In the genomic region with DNA sequence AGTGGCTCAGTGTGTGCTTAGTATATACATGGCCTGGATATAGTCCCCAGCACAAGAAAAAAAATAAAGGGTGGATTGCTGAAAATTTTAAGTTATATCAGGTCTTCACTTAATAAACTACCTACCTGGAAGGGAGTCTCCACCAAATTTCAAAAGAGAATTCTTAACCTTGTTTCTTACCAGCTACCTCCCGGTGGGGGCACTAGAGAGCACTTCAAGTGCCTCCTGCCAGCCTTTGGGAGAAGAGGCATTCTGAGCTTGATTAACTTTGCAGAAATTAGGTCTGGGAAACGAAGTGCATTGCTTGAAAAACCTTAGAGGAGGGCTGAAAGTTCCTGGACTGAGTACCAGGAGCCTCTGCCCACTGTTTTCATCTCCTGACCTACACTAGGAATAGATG, we compare ENCODE assay signal across 12 mouse cellular contexts. TPM values are rescaled to one million over a fixed set of nuclear protein-coding genes. Genes with fewer than 3 reads are reported as not detected.
DNase-seq lines count a peak whose midpoint lies in the region; TF ChIP-seq lines count a peak whose summit lies in the region.
"Had no signal": no experiment of that assay in that cellular context is flagged by ENCODE, and none has a peak within 500 bp of the region (broad histone marks: within the 10 kb centered on the region; RNA-seq: fewer than 3 reads in every experiment).

No protein-coding gene starts in this region.

- no peaks in the 10 kb centered on the region for H3K4me1 ChIP-seq in ES-Bruce4 (ENCODE audit: control insufficient read depth, insufficient read depth, low read length)
- no peaks in the 10 kb centered on the region for H3K4me1 ChIP-seq in cortical plate, adult 2 months (ENCODE audit: control insufficient read depth, insufficient read depth, low read length)
- H3K4me1 ChIP-seq: heart, embryonic 15.5 days had no signal

- H3K9me3 ChIP-seq in ES-Bruce4 (replicated peaks; ENCODE audit: control insufficient read depth, insufficient read depth, low read length, poor library complexity, severe bottlenecking) = no peaks in the 10 kb centered on the region
- H3K9me3 ChIP-seq: heart, embryonic 15.5 days had no signal

- DNase-seq in gastrocnemius, adult 2 months = no peak
- no peak for DNase-seq in gastrocnemius, adult 18-20 months (ENCODE audit: low spot score)
- DNase-seq in layer of hippocampus, adult 2 months (ENCODE audit: low spot score in 2 of 2) = no peak
- DNase-seq in layer of hippocampus, adult 9-10 months (ENCODE audit: low spot score) = no peak
- DNase-seq in thymus, postnatal 0 days (ENCODE audit: low spot score) = no peak
- DNase-seq: layer of hippocampus, postnatal 36 days; lung, postnatal 4 days had no signal

- no peaks in the 10 kb centered on the region for H3K27me3 ChIP-seq in ES-Bruce4 (ENCODE audit: control insufficient read depth, insufficient read depth, low read length, poor library complexity, severe bottlenecking)

- H3K9ac ChIP-seq in ES-Bruce4 (ENCODE audit: low read depth, poor library complexity, severe bottlenecking) = no peak overlapping the region
- H3K9ac ChIP-seq: heart, embryonic 15.5 days had no signal

- TF ChIP-seq EP300 in ES-Bruce4 (IDR thresholded peaks at IDR 0.05; ENCODE audit: insufficient read depth, low read depth, low read length) = no peak

- intact Hi-C loops in gastrocnemius, adult 2 months (cut with DNase I) = no loop called here

- no peaks in the 10 kb centered on the region for H3K36me3 ChIP-seq in ES-Bruce4 (ENCODE audit: control insufficient read depth, insufficient read depth, low read length, poor library complexity, severe bottlenecking)
- H3K36me3 ChIP-seq: heart, embryonic 15.5 days had no signal

- no peak overlapping the region for H3K27ac ChIP-seq in gastrocnemius, adult 2 months
- no peak overlapping the region for H3K27ac ChIP-seq in layer of hippocampus, adult 2 months
- no peak overlapping the region for H3K27ac ChIP-seq in ES-Bruce4 (ENCODE audit: insufficient read depth, low read length)
- H3K27ac ChIP-seq in cortical plate, adult 2 months (ENCODE audit: insufficient read depth, low read length) = no peak overlapping the region
- H3K27ac ChIP-seq: heart, embryonic 15.5 days had no signal

- TF ChIP-seq CTCF in gastrocnemius, adult 2 months (IDR thresholded peaks at IDR 0.05) = peak; percentile 28; the same call in 1 of the 2 replicates
- TF ChIP-seq CTCF in layer of hippocampus, adult 2 months (conservative IDR thresholded peaks at IDR 0.05) = peak; percentile 82
- peak; percentile 46 for TF ChIP-seq CTCF in ES-Bruce4 (IDR thresholded peaks at IDR 0.05; ENCODE audit: low read depth, low read length)
- 0 out of 2 replicates have a peak, but pooled peaks have one; percentile 25 for TF ChIP-seq CTCF in cortical plate, adult 2 months (IDR thresholded peaks at IDR 0.05; ENCODE audit: extremely low read depth, insufficient read depth, low read length)

- no peak overlapping the region for H3K4me3 ChIP-seq in gastrocnemius, adult 2 months
- H3K4me3 ChIP-seq in layer of hippocampus, adult 2 months = no peak overlapping the region
- H3K4me3 ChIP-seq in ES-Bruce4 (ENCODE audit: low read depth, low read length) = no peak overlapping the region
- H3K4me3 ChIP-seq in cortical plate, adult 2 months (ENCODE audit: insufficient read depth, low read length) = no peak overlapping the region
- H3K4me3 ChIP-seq: heart, embryonic 15.5 days had no signal

- TF ChIP-seq POLR2A in ES-Bruce4 (IDR thresholded peaks at IDR 0.05; ENCODE audit: insufficient read depth, low read length) = no peak
- TF ChIP-seq POLR2A in cortical plate, adult 2 months (IDR thresholded peaks at IDR 0.05; ENCODE audit: extremely low read depth, insufficient read depth, low read length) = no peak

RNA-seq across cellular contexts. Expression of a gene that starts 19.5 kb away (rescaled TPM):
- not detected for total RNA-seq in gastrocnemius, adult 2 months (2021)
- total RNA-seq in gastrocnemius, adult 18-20 months (2021) = not detected
- total RNA-seq in layer of hippocampus, adult 2 months (2021) = under 1 TPM in 1 of 2 experiments, not detected in 1; 0.18 TPM
- polyA plus RNA-seq in ES-Bruce4 (2011; ENCODE audit: insufficient read depth, insufficient read length, low read depth, missing spikeins) = not detected in 2 replicates
- polyA plus RNA-seq in cortical plate, adult 2 months (2012; rRNA removed) = 0.06 TPM in 1 of 2 replicates, not detected in the other
- 36.5 and 53.2 TPM in 2 replicates for polyA plus RNA-seq in thymus, postnatal 0 days (2015; fragmentation: Nextera tagmentation; extraction: Ambion mirVana)
- total RNA-seq: layer of hippocampus, postnatal 36 days; liver, adult 2 months had no signal
- polyA plus RNA-seq: inflammation-experienced regulatory T-cells, adult 6 months; liver, adult 2 months had no signal

Comparison
In these comparisons a context has a peak if more than half of its experiments do, and no peak if none do; other contexts are left out.
1. CTCF ChIP-seq: peak in every context shown above with its lines; median percentile 82 in layer of hippocampus, adult 2 months; 46 in ES-Bruce4; 28 in gastrocnemius, adult 2 months; 25 in cortical plate, adult 2 months.